Mouse (Mus musculus) MEL (cell line): ENCODE measurements around the gene Tead1. TPM values are rescaled to one million over a fixed set of nuclear protein-coding genes. Genes with fewer than 3 reads are reported as not detected.

Experiments used
- DNase-seq: peaks from one replicate; pipeline ENCODE4 v3.0.0; 2011; ENCODE audit warnings: low read depth, low spot score
- H3K27ac ChIP-seq: 2 replicates; pipeline ENCODE4 v1.5.1; 2012; ENCODE audit warnings: low read depth, mild to moderate bottlenecking, control low read depth, low read length, moderate library complexity; ENCODE audit not compliant: control insufficient read depth
- H3K27me3 ChIP-seq, 2 experiments: fragments of 150-350 bp in 1 of 2; sonication (generic) in 1 of 2; 2 replicates each; pipeline ENCODE4 v1.6.1; 2012; ENCODE audit warnings: low read length in 2 of 2, mild to moderate bottlenecking in 2 of 2, improper control_type of control experiment in 1 of 2, moderate library complexity in 1 of 2; ENCODE audit not compliant: insufficient read depth in 2 of 2, control insufficient read depth in 1 of 2
- H3K36me3 ChIP-seq, 2 experiments: 2 replicates each; pipeline ENCODE4 v1.6.1; 2012 to 2014; ENCODE audit warnings: low read length in 2 of 2, improper control_type of control experiment in 1 of 2, inconsistent platforms in 1 of 2, mild to moderate bottlenecking in 1 of 2; ENCODE audit not compliant: insufficient read depth in 2 of 2, control insufficient read depth in 1 of 2
- H3K4me1 ChIP-seq, 2 experiments: fragments of 150-350 bp in 1 of 2; sonication (generic) in 1 of 2; 2 replicates each; pipeline ENCODE4 v1.6.1; 2012; ENCODE audit warnings: low read length in 2 of 2, improper control_type of control experiment in 1 of 2, mild to moderate bottlenecking in 1 of 2; ENCODE audit not compliant: insufficient read depth in 2 of 2, control insufficient read depth in 1 of 2
- H3K4me3 ChIP-seq, 2 experiments: fragments of 150-350 bp in 1 of 2; sonication (generic) in 1 of 2; 2 replicates each; pipeline ENCODE4 v1.5.1; 2012; ENCODE audit warnings: low read depth in 2 of 2, low read length in 2 of 2, mild to moderate bottlenecking in 2 of 2, moderate library complexity in 2 of 2, control low read depth in 1 of 2, improper control_type of control experiment in 1 of 2; ENCODE audit not compliant: control insufficient read depth in 1 of 2, insufficient read depth in 1 of 2
- H3K79me2 ChIP-seq: 2 replicates; pipeline ENCODE4 v1.6.1; 2012; ENCODE audit warnings: mild to moderate bottlenecking, low read length, moderate library complexity; ENCODE audit not compliant: control insufficient read depth, poor library complexity, insufficient read depth
- H3K9ac ChIP-seq: 2 replicates; pipeline ENCODE4 v1.6.1; 2012; ENCODE audit warnings: low read depth, mild to moderate bottlenecking, control low read depth, low read length, moderate library complexity; ENCODE audit not compliant: control insufficient read depth, poor library complexity, severe bottlenecking
- H3K9me3 ChIP-seq: fragments of 150-350 bp; sonication (generic); replicated peaks from 2 replicates; pipeline ENCODE4 v1.6.1; 2012; ENCODE audit warnings: mild to moderate bottlenecking, low read length, improper control_type of control experiment, moderate library complexity; ENCODE audit not compliant: insufficient read depth
- CHD2 ChIP-seq: IDR thresholded peaks from 2 replicates; pipeline ENCODE4 v1.6.1; 2011; ENCODE audit warnings: low read length, improper control_type of control experiment
- CTCF ChIP-seq, 3 experiments: IDR thresholded peaks in 2 of 3; conservative IDR thresholded peaks in 1 of 3; 2 replicates each; pipeline ENCODE4 v1.5.1; 2011 to 2012; ENCODE audit warnings: low read length in 3 of 3, low read depth in 2 of 3, mild to moderate bottlenecking in 2 of 3, improper control_type of control experiment in 1 of 3, inconsistent platforms in 1 of 3, mixed read lengths in 1 of 3, moderate library complexity in 1 of 3; ENCODE audit not compliant: control insufficient read depth in 1 of 3, insufficient read depth in 1 of 3, poor library complexity in 1 of 3, severe bottlenecking in 1 of 3
- ELF1 ChIP-seq: IDR thresholded peaks from 2 replicates; pipeline ENCODE4 v1.6.1; 2014; ENCODE audit warnings: low read depth, mild to moderate bottlenecking, inconsistent platforms, low read length, improper control_type of control experiment, moderate library complexity
- EP300 ChIP-seq, 2 experiments: IDR thresholded peaks; 2 replicates each; pipeline ENCODE4 v1.6.1; 2011; ENCODE audit warnings: improper control_type of control experiment in 2 of 2, low read length in 2 of 2, low read depth in 1 of 2, mild to moderate bottlenecking in 1 of 2
- GABPA ChIP-seq: IDR thresholded peaks from 2 replicates; pipeline ENCODE4 v1.6.1; 2012; ENCODE audit warnings: low read depth, mild to moderate bottlenecking, inconsistent platforms, low read length, improper control_type of control experiment, moderate library complexity
- JUND ChIP-seq: IDR thresholded peaks from 2 replicates; pipeline ENCODE4 v1.6.1; 2011; ENCODE audit warnings: low read depth, mild to moderate bottlenecking, improper control_type of control experiment, low read length
- KAT2A ChIP-seq: conservative IDR thresholded peaks from 2 replicates; pipeline ENCODE4 v1.6.1; 2012; ENCODE audit warnings: low read depth, low read length, improper control_type of control experiment, inconsistent platforms
- MAZ ChIP-seq: IDR thresholded peaks from 2 replicates; pipeline ENCODE4 v1.6.1; 2012; ENCODE audit warnings: low read depth, mild to moderate bottlenecking, inconsistent platforms, low read length, improper control_type of control experiment
- MYB ChIP-seq: IDR thresholded peaks from 2 replicates; pipeline ENCODE4 v1.6.1; 2011; ENCODE audit warnings: mild to moderate bottlenecking, low read depth, low read length, improper control_type of control experiment
- MYC ChIP-seq: IDR thresholded peaks from 2 replicates; pipeline ENCODE4 v1.6.1; 2011; ENCODE audit warnings: low read depth, mild to moderate bottlenecking, low read length, improper control_type of control experiment, moderate library complexity
- POLR2AphosphoS5 ChIP-seq: IDR thresholded peaks from 2 replicates; pipeline ENCODE4 v1.6.1; 2012; ENCODE audit warnings: low read depth, borderline replicate concordance, mild to moderate bottlenecking, inconsistent platforms, low read length, moderate library complexity, mixed read lengths
- SIN3A ChIP-seq: IDR thresholded peaks from 2 replicates; pipeline ENCODE4 v1.6.1; 2012; ENCODE audit warnings: low read length, improper control_type of control experiment, inconsistent platforms
- UBTF ChIP-seq: IDR thresholded peaks from 2 replicates; pipeline ENCODE4 v1.6.1; 2012; ENCODE audit warnings: low read depth, mild to moderate bottlenecking, inconsistent platforms, low read length, improper control_type of control experiment, moderate library complexity, borderline replicate concordance; ENCODE audit not compliant: insufficient read depth
- USF1 ChIP-seq: IDR thresholded peaks from 2 replicates; pipeline ENCODE4 v1.6.1; 2014; ENCODE audit warnings: low read depth, mild to moderate bottlenecking, inconsistent platforms, low read length, improper control_type of control experiment, moderate library complexity
- USF2 ChIP-seq, 2 experiments: IDR thresholded peaks; 2 replicates each; pipeline ENCODE4 v1.6.1; 2011 to 2012; ENCODE audit warnings: improper control_type of control experiment in 2 of 2, low read length in 2 of 2, borderline replicate concordance in 1 of 2, inconsistent platforms in 1 of 2, low read depth in 1 of 2, mild to moderate bottlenecking in 1 of 2; ENCODE audit not compliant: insufficient read depth in 1 of 2
- ZC3H11A ChIP-seq: IDR thresholded peaks from 2 replicates; pipeline ENCODE4 v1.6.1; 2012; ENCODE audit warnings: low read depth, mild to moderate bottlenecking, inconsistent platforms, low read length, improper control_type of control experiment
- ZMIZ1 ChIP-seq: IDR thresholded peaks from 2 replicates; pipeline ENCODE4 v1.6.1; 2012; ENCODE audit warnings: low read depth, mild to moderate bottlenecking, inconsistent platforms, low read length, improper control_type of control experiment, moderate library complexity
- ZNF384 ChIP-seq: IDR thresholded peaks from 2 replicates; pipeline ENCODE4 v1.6.1; 2012; ENCODE audit warnings: low read depth, mild to moderate bottlenecking, inconsistent platforms, low read length, improper control_type of control experiment
- polyA plus RNA-seq, 2 experiments: library from polyadenylated mRNA; stranded (reverse) in 1 of 2; unstranded in 1 of 2; fragments of >175 nt in 1 of 2; fragments of >200 nt in 1 of 2; gene quantifications; 2 replicates each; pipeline versions ENCODE4 v1.2.1 to v1.2.4; 2012; ENCODE audit warnings: low replicate concordance in 2 of 2, low read depth in 1 of 2; ENCODE audit not compliant: insufficient read length in 2 of 2, insufficient read depth in 1 of 2, missing spikeins in 1 of 2
- total RNA-seq: library from RNA; depleted of rRNA; stranded (reverse); fragments of 300-350 nt; gene quantifications from 2 replicates; pipeline ENCODE4 v1.2.3, GENCODE M21; 2012

Tead1 gene
- total and polyA plus RNA-seq, 3 experiments, result not detected

DNA sequence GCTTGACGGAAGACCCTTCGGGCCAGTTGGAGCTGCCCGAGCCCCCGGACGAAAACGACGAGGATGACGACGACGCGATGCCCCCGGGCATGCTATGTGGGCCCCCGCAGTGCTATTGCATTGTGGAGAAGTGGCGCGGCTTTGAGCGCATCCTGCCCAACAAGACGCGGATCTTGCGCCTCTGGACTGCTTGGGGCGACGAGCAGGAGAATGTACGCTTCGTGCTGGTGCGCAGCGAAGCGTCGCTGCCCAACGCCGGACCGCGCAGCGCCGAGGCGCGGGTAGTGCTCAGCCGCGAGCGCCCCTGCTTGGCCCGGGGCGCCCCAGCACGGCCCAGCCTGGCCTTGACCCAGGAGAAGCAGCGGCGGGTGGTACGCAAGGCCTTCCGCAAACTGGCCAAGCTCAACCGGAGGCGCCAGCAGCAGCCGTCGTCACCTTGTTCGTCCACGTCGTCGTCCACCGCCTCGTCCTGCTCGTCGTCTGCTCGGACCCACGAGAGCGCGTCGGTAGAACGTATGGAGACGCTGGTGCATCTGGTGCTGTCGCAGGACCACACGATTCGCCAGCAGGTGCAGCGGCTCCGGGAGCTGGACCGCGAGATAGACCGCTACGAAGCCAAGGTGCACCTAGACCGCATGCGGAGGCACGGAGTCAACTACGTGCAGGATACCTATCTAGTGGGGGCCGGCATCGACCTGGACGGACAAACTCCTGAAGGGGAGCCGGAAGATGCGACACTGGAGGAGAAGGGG is 275.4 kb downstream of the Tead1 start:
- no peak for TF ChIP-seq USF1
- TF ChIP-seq UBTF, result no peak
- TF ChIP-seq MYB, result no peak
- no peak for TF ChIP-seq EP300 (IDR thresholded peaks at IDR 0.05; ENCODE audit: low read depth in 1 of 2, low read length in 2 of 2)
- no peak for TF ChIP-seq ZMIZ1
- DNase-seq, result no peak
- Histone ChIP-seq H3K27ac (no peak overlapping the region), H3K4me3 (no peak overlapping the region), H3K4me1 (no peaks in the 10 kb centered on the region), H3K9ac (no peak overlapping the region), H3K9me3 (no peaks in the 10 kb centered on the region), H3K36me3 (no peaks in the 10 kb centered on the region), H3K79me2 (no peaks in the 10 kb centered on the region), H3K27me3 (no peaks in the 10 kb centered on the region)

DNA sequence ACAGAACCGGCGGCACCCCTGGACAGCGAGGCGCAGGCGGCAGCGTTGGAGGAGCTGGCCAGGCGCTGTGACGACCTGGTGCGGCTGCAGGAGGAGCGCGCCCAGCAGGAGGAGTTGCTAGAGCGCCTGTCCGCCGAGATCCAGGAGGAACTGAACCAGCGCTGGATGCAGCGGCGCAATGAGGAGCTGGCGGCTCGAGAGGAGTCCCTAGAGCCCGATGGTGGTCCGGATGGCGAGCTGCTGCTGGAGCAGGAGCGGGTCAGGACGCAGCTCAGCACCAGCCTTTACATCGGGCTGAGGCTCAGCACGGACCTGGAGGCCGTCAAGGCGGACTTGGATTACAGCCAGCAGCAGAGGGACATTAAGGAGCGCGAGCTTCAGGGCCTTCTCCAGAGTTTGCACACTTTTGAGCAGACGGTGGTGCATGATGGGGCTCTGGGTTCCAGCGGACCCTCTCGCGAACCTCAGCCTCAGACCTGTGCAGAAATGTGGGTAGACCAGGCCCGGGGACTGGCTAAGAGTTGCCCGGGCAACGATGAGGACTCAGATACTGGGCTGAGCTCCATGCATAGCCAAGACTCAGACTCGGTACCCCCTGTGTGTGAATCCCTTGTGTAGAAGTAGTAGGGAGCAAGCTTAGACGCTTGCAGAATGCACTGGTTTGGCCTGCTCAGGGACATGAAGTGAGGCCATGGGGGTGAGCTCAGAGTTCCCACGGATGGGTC is 276.1 kb downstream of the Tead1 start:
- no peaks in the 10 kb centered on the region for H3K27me3 ChIP-seq
- H3K27ac ChIP-seq, result no peak overlapping the region
- H3K4me1 ChIP-seq, result no peaks in the 10 kb centered on the region
- no peaks in the 10 kb centered on the region for H3K79me2 ChIP-seq
- no peaks in the 10 kb centered on the region for H3K9me3 ChIP-seq
- no peak overlapping the region for H3K4me3 ChIP-seq
- TF ChIP-seq ELF1 (no peak), POLR2AphosphoS5 (no peak), CTCF (IDR thresholded peaks at IDR 0.05 in 2 of 3, conservative IDR thresholded peaks at IDR 0.05 in 1 of 3; ENCODE audit: control insufficient read depth in 1 of 3, insufficient read depth in 1 of 3, low read depth in 2 of 3, low read length in 3 of 3, poor library complexity in 1 of 3, severe bottlenecking in 1 of 3) (no peak), JUND (no peak), CHD2 (no peak), ZNF384 (no peak), GABPA (no peak), ZC3H11A (no peak), MYC (no peak), KAT2A (no peak), SIN3A (no peak), EP300 (IDR thresholded peaks at IDR 0.05; ENCODE audit: low read depth in 1 of 2, low read length in 2 of 2) (no peak), MAZ (no peak), USF2 (IDR thresholded peaks at IDR 0.05; ENCODE audit: borderline replicate concordance in 1 of 2, insufficient read depth in 1 of 2, low read depth in 1 of 2, low read length in 2 of 2) (no peak)
- DNase-seq, result no peak
- H3K9ac ChIP-seq, result no peak overlapping the region
- no peaks in the 10 kb centered on the region for H3K36me3 ChIP-seq
